Mouse (Mus musculus) thymus, postnatal 4 days (tissue): Measurements from ENCODE around the gene Sgk1.

Experiments used
- DNase-seq: peaks from one replicate; pipeline ENCODE4 v3.0.0; 2021

Gene Sgk1

DNA sequence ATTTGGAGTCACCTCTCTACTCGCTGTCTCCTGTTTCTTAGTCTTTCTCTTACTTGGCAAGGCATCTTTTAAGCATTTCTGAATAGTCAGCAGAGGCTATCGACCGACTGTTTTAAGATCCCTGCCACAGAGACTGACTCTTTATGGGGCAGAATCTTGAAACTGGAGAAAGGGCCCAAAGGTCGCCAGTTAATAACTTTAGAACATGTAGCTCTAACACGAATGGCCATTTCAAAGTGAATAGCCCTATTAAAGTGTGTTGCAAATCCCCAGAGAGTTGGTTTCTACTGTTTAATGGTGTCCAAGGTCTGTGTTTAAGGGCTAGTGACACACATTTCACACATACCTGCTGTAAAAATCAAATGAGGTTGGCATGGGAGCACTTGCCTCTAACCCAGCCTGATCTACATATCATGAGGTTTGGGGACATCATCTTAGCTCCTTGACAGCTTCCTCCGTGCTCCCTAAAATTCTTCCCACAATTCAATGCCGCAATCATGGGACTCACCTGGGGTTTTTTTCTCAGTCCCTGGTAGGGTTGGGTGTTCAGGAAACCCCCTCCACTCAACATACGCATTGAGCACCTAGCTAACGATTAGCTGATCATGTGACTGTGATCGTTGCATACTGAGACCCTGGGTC is 125.3 kb downstream of the Sgk1 start:
- DNase-seq: no peak

DNA sequence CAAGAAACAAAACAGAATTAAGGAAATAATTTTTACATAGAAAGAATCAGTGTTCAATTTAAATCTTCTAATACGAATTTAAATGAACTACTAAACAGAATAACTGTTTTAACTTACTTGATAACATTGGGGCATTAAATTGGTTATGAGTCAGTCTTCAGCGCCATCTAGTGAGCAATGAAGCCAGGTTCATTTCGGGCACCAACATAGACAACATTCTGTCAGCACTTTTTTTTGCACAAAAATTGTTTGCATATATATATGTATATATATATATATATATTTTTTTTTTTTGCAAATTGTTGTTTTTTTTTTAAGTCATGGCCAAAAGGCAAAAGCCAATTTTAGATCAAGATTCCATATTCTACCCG is 125.8 kb downstream of the Sgk1 start:
- DNase-seq: peak; percentile 55

DNA sequence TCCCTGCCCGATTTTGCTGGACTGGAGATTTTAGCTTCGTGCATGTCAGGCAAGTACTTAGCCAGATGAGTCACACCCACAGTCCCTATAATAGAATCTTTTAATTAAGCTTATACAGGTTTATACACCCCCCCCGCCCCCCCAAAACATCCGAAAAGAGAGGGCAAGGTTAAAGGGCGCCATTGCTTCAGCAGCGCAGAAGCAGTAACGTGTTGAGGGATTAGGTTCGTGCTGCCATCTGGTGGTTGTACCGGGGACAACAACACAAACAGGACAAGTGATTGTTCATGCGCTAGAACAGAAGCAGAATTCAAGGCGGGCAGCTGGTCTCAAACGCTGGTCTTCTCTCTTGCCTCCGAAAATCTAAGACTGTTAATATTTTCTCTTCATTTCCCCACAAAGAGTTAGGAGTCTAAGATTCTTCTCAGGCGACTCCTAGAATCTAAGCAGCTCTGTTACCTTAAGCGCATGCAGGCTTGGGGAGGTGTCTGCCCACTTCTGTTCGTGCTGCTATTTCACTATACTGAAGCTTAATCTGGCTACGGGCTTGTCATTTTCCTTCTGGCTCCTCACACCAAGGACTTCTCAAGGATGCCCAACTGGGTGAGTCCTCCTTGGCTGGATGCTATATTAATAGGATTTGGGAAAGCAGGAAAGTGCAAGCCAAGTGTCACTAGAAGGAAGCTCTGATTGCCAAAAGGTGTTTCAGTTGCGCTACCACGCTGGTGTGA is 128.3 kb downstream of the Sgk1 start:
- peak; percentile 89 for DNase-seq

DNA sequence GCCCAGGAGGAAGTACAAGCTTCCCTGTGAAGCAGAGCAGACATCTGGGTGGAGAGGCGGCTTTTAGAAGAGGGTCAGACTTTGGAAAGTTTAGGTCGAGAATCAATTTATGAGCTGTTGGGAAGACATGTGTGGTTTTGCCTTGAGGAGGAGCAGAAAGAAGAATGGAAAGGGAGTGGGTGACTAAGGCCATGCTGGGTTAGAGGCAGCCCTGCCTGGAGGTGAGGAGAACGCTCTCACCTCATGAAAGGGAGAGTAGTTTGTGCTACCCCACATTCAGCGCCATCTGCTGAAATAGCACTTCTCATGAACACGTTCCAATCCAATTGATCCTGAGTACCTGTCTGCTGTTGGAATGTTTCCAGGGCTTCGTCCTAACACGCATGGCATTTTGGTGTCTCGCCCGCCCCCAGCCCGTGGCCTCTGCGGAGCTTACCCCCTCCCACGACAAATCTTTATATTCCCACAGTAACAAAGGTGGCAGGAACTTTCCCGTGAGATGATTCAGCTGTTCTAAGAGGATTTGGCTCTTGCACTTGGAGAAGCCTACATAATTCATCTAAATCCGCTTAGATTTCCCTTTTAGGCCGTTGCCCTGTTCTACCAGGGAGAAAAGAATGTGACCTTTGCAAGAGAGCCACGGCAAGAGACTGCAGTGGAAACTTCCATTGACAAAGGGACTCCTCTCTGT is 135.6 kb downstream of the Sgk1 start:
- no peak for DNase-seq

DNA sequence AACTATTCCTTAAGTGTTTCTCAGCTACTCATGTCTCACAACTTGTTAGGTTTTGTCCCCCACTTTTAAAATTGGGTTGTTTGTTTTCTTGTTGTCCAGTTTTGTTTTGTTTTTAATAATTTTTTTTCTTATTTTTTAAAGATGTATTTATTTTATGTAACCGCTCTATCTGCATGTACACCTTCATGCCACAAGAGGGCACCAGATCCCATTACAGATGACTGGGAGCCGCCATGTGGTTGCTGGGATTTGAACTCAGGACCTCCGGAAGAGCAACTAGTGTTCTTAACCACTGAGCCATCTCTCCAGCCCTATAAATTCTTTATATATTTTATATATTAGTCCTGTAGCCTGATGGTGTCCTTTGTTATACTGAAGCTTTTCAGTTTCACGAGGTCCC is 136.6 kb downstream of the Sgk1 start:
- DNase-seq: no peak

DNA sequence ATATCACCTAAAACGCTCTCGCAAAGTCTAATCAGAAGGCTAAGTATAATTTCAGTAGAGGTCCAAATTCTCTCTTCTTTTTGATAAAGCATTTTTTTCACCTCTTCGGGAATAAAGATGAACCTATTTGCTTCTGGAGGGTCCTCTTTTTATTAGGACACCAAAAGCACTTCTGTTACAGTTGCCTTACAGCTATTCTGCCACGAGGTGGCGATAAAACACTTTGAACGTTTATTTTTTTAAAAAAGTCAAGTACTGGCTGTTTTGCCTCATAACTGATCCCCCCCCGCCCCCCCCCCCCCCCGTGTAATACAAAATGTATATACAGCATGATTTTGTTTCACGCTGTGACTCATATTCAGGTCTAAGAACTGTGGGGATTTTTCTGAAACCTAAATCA is 152.3 kb downstream of the Sgk1 start:
- peak; percentile 40 for DNase-seq

DNA sequence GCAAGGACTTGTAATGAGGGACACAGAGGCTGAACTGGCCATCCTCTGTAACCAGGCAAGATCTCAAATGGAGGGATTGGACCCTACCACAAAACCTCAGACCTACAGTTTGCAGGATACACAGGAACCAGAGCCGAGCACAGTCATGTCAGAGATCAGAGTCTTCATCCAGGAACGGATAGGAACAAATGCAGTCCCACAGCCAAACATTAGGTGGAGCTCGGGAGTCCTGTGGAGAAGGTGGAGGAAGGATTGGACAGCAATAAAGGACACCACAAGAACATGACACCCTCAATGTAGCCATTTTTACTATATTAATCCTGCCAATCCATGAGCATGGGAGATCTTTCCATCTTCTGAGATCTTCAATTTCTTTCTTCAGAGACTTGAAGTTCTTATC is 154.3 kb downstream of the Sgk1 start:
- peak; percentile 68 for DNase-seq
